Comparison of ENCODE assay signal across 8 mouse cellular contexts in the genomic region with DNA sequence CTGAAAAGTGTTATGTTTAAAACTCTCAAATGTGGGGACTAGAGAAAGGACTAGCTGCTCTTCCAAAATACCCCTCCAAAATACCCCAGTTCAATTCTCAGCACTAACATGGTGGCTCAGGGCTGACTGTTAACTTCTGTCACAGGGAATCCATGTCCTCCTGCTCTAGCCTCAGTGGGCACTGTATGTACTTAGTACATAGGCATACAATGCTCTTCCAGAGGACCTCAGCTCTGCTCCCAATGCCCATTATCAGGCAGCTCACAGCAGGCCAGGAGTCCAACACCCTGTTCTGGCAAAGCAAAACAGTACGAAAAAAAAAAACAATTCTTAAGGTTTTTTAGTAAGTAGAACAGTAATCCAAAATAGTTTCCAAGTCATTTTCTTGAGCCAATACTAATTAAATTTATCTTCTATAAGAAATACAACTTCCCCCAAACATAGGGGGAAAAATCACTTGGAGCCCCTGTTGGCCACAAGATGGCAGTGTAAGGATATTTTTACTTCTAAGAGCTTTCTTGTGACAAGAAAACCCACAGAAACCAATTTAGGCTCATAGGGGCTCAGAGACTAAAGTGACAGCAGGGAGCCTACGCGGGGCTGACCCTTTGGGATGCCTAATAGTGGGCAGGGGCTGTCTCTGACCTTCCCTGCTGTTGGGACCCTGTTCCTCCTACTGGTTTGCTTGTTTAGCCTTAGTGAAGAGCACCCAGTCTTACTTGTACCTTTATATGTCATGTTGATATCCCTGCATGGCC. TPM values are rescaled to one million over a fixed set of nuclear protein-coding genes. Genes with fewer than 3 reads are reported as not detected.
DNase-seq lines count a peak whose midpoint lies in the region; ATAC-seq lines count a peak whose summit lies in the region.
"Had no signal": no experiment of that assay in that cellular context is flagged by ENCODE, and none has a peak within 500 bp of the region (broad histone marks: within the 10 kb centered on the region; RNA-seq: fewer than 3 reads in every experiment).

No protein-coding gene starts in this region.

- H3K36me3 ChIP-seq in megakaryocyte, embryonic 14.5 days (replicated peaks; ENCODE audit: low read length): peaks cover 38% of the 10 kb centered on the region
- H3K36me3 ChIP-seq: neural tube, embryonic 12.5 days had no signal

- no peaks in the 10 kb centered on the region for H3K9me3 ChIP-seq in megakaryocyte, embryonic 14.5 days
- H3K9me3 ChIP-seq: neural tube, embryonic 12.5 days had no signal

- peak; percentile 81 for ATAC-seq in granulocyte monocyte progenitor cell, adult 5-6 weeks (replicated peaks; ENCODE audit: poor library complexity, severe bottlenecking)

- peak overlapping the region; percentile 80 for H3K4me3 ChIP-seq in megakaryocyte, embryonic 14.5 days (replicated peaks)
- H3K4me3 ChIP-seq: neural tube, embryonic 12.5 days had no signal

- no peaks in the 10 kb centered on the region for H3K27me3 ChIP-seq in megakaryocyte, embryonic 14.5 days (replicated peaks)
- H3K27me3 ChIP-seq: neural tube, embryonic 12.5 days had no signal

- H3K4me1 ChIP-seq in megakaryocyte, embryonic 14.5 days: peaks cover 33% of the 10 kb centered on the region
- H3K4me1 ChIP-seq: neural tube, embryonic 12.5 days had no signal

- DNase-seq in 416B (ENCODE audit: low read depth): peak; percentile 85
- DNase-seq in CD4-positive, CD25-positive, alpha-beta regulatory T cell, adult 2 months (ENCODE audit: low read depth, low spot score): peak; percentile 83
- peak; percentile 39 for DNase-seq in cerebellum, adult 8-10 months
- peak; percentile 39 for DNase-seq in kidney, postnatal 14 days
- peak; percentile 25 to 49 for DNase-seq in spleen, postnatal 10 days (ENCODE audit: low spot score in 2 of 2)

RNA-seq across cellular contexts. Expression of a gene that starts 7.9 kb away (rescaled TPM):
- total RNA-seq in granulocyte monocyte progenitor cell, adult 5-6 weeks (2014; fragmentation: Nextera tagmentation): not detected in 2 replicates
- total RNA-seq in granulocyte monocyte progenitor cell, adult 5-6 weeks (2017): not detected in 2 replicates
- polyA plus RNA-seq in megakaryocyte, embryonic 14.5 days (2012; ENCODE audit: insufficient read depth, low replicate concordance): not detected in 2 replicates
- polyA plus RNA-seq: neural tube, embryonic 12.5 days had no signal

RNA-seq across cellular contexts. Expression of a gene that starts 8.0 kb away (rescaled TPM):
- total RNA-seq in granulocyte monocyte progenitor cell, adult 5-6 weeks (2014; fragmentation: Nextera tagmentation): 61.2 and 110 TPM in 2 replicates
- 85.2 and 92.3 TPM in 2 replicates for total RNA-seq in granulocyte monocyte progenitor cell, adult 5-6 weeks (2017)
- polyA plus RNA-seq in megakaryocyte, embryonic 14.5 days (2012; ENCODE audit: insufficient read depth, low replicate concordance): 3.0 TPM in 1 of 2 replicates, not detected in the other

RNA-seq across cellular contexts. Expression of a gene that starts 14.4 kb away (rescaled TPM):
- 43.2 and 47.1 TPM in 2 replicates for total RNA-seq in granulocyte monocyte progenitor cell, adult 5-6 weeks (2014; fragmentation: Nextera tagmentation)
- 39.8 and 54.4 TPM in 2 replicates for total RNA-seq in granulocyte monocyte progenitor cell, adult 5-6 weeks (2017)
- 17.7 and 40.8 TPM in 2 replicates for polyA plus RNA-seq in megakaryocyte, embryonic 14.5 days (2012; ENCODE audit: insufficient read depth, low replicate concordance)

RNA-seq across cellular contexts. Expression of a gene that starts 54.8 kb away (rescaled TPM):
- total RNA-seq in granulocyte monocyte progenitor cell, adult 5-6 weeks (2014; fragmentation: Nextera tagmentation): not detected in 2 replicates
- not detected in 2 replicates for total RNA-seq in granulocyte monocyte progenitor cell, adult 5-6 weeks (2017)
- polyA plus RNA-seq in megakaryocyte, embryonic 14.5 days (2012; ENCODE audit: insufficient read depth, low replicate concordance): not detected in 2 replicates
- polyA plus RNA-seq: neural tube, embryonic 12.5 days had no signal

Comparison
In these comparisons a context has a peak if more than half of its experiments do, and no peak if none do; other contexts are left out.
1. Peak in every context shown above with its lines: DNase-seq, ATAC-seq and H3K4me3 ChIP-seq.